Mouse (Mus musculus) bone marrow macrophage, adult 2 months (primary cell): ENCODE measurements at regions not wholly inside any gene's neighbourhood (a gene's known extent, or its start where the extent isn't known, plus 50 kb on each side); places are given as distances from the start of the nearest gene placed in this dataset.
A peak's percentile ranks its signal among the peaks of the same experiment; 100 is the strongest.

Source experiments
- CTCF ChIP-seq: IDR thresholded peaks from 2 replicates; pipeline ENCODE4 v1.5.1; 2012; ENCODE audit warnings: low read depth, mild to moderate bottlenecking, low read length, moderate library complexity
- POLR2A ChIP-seq: IDR thresholded peaks from 2 replicates; pipeline ENCODE4 v1.6.1; 2012; ENCODE audit warnings: mild to moderate bottlenecking, low read depth, low read length, borderline replicate concordance

- TF ChIP-seq CTCF = peak; percentile 68
- no peak for TF ChIP-seq POLR2A
These were observed 115.4 kb downstream of the Sec23ip start for GRCm38 (mm10) chr7:128860141-128860540.
